17 mouse cellular contexts compared by ENCODE assay signal in genomic region chr3:136742258-136743057, GRCm38 (mm10).
A peak's percentile ranks its signal among the peaks of the same experiment; 100 is the strongest.
DNase-seq lines count a peak whose midpoint lies in the region; ATAC-seq and TF ChIP-seq lines count a peak whose summit lies in the region.
"Had no signal": no experiment of that assay in that cellular context is flagged by ENCODE, and none has a peak within 500 bp of the region (broad histone marks: within the 10 kb centered on the region; RNA-seq: fewer than 3 reads in every experiment).

No protein-coding gene starts in this region.

- H3K27ac ChIP-seq in lung, embryonic 15.5 days, result peak overlapping the region; percentile 7; the same call in 1 of the 2 replicates
- peak overlapping the region; percentile 88 for H3K27ac ChIP-seq in MEL (ENCODE audit: control insufficient read depth, low read depth, low read length)
- no peak overlapping the region for H3K27ac ChIP-seq in embryonic facial prominence, embryonic 10.5 days (replicated peaks)
- no peak overlapping the region for H3K27ac ChIP-seq in cerebellum, adult 2 months (ENCODE audit: insufficient read depth, low read length)
- H3K27ac ChIP-seq: hindbrain, postnatal 0 days; kidney, embryonic 15.5 days; limb, embryonic 12.5 days; neural tube, embryonic 15.5 days; stomach, embryonic 15.5 days had no signal

- TF ChIP-seq RAD21 in MEL (IDR thresholded peaks at IDR 0.05; ENCODE audit: low read depth, low read length), result no peak

- H3K27me3 ChIP-seq in lung, embryonic 15.5 days, result no peaks in the 10 kb centered on the region
- no peaks in the 10 kb centered on the region for H3K27me3 ChIP-seq in MEL (ENCODE audit: control insufficient read depth in 1 of 2, insufficient read depth in 2 of 2, low read length in 2 of 2)
- H3K27me3 ChIP-seq in embryonic facial prominence, embryonic 10.5 days (replicated peaks; ENCODE audit: low read depth, poor library complexity, severe bottlenecking), result no peaks in the 10 kb centered on the region
- no peaks in the 10 kb centered on the region for H3K27me3 ChIP-seq in cerebellum, adult 2 months (ENCODE audit: control insufficient read depth, insufficient read depth, low read length)
- H3K27me3 ChIP-seq: kidney, embryonic 15.5 days; limb, embryonic 12.5 days; neural tube, embryonic 15.5 days; stomach, embryonic 15.5 days had no signal

- no peak overlapping the region for H3K4me2 ChIP-seq in lung, embryonic 15.5 days
- H3K4me2 ChIP-seq: kidney, embryonic 15.5 days; limb, embryonic 12.5 days; neural tube, embryonic 15.5 days; stomach, embryonic 15.5 days had no signal

- peak; percentile 54 to 74; a peak in 3 of 4 replicates for TF ChIP-seq EP300 in MEL (IDR thresholded peaks at IDR 0.05; ENCODE audit: low read depth in 1 of 2, low read length in 2 of 2)

- H3K9ac ChIP-seq in lung, embryonic 15.5 days, result no peak overlapping the region
- H3K9ac ChIP-seq in MEL (ENCODE audit: control insufficient read depth, low read depth, low read length, poor library complexity, severe bottlenecking), result 0 out of 2 replicates have a peak overlapping the region, but pooled peaks have one; percentile 33
- H3K9ac ChIP-seq: kidney, embryonic 15.5 days; limb, embryonic 12.5 days; neural tube, embryonic 15.5 days; stomach, embryonic 15.5 days had no signal

- H3K36me3 ChIP-seq in lung, embryonic 15.5 days, result no peaks in the 10 kb centered on the region
- peaks cover 0 to 24% of the 10 kb centered on the region in 2 experiments; a peak in 2 of 4 replicates for H3K36me3 ChIP-seq in MEL (ENCODE audit: control insufficient read depth in 1 of 2, insufficient read depth in 2 of 2, low read length in 2 of 2)
- H3K36me3 ChIP-seq in embryonic facial prominence, embryonic 10.5 days (replicated peaks), result no peaks in the 10 kb centered on the region
- H3K36me3 ChIP-seq: kidney, embryonic 15.5 days; limb, embryonic 12.5 days; neural tube, embryonic 15.5 days; stomach, embryonic 15.5 days had no signal

- H3K4me1 ChIP-seq in lung, embryonic 15.5 days, result peaks cover 29% of the 10 kb centered on the region
- peaks cover 9 to 22% of the 10 kb centered on the region in 2 experiments for H3K4me1 ChIP-seq in MEL (ENCODE audit: control insufficient read depth in 1 of 2, insufficient read depth in 2 of 2, low read length in 2 of 2)
- H3K4me1 ChIP-seq in embryonic facial prominence, embryonic 10.5 days, result peaks cover 12% of the 10 kb centered on the region
- peaks cover 25% of the 10 kb centered on the region for H3K4me1 ChIP-seq in cerebellum, adult 2 months (ENCODE audit: control insufficient read depth, insufficient read depth, low read length)
- H3K4me1 ChIP-seq: kidney, embryonic 15.5 days; stomach, embryonic 15.5 days had no signal

- TF ChIP-seq CTCF in MEL (IDR thresholded peaks at IDR 0.05 in 2 of 3, conservative IDR thresholded peaks at IDR 0.05 in 1 of 3; ENCODE audit: control insufficient read depth in 1 of 3, insufficient read depth in 1 of 3, low read depth in 2 of 3, low read length in 3 of 3, poor library complexity in 1 of 3, severe bottlenecking in 1 of 3), result no peak
- no peak for TF ChIP-seq CTCF in cerebellum, adult 2 months (IDR thresholded peaks at IDR 0.05; ENCODE audit: borderline replicate concordance, insufficient read depth, low read depth, low read length)

- peaks cover 7% of the 10 kb centered on the region; the same call in 1 of the 2 replicates for H3K79me2 ChIP-seq in MEL (ENCODE audit: control insufficient read depth, insufficient read depth, low read length, poor library complexity)

- WGBS in lung, embryonic 15.5 days, result 62% methylated on average over 9 of the region's 9 CpGs
- 86% methylated on average over 9 of the region's 9 CpGs for WGBS in embryonic facial prominence, embryonic 10.5 days
- WGBS in cerebellum, adult 2 months, result 72% methylated on average over 9 of the region's 9 CpGs

- no peak for ATAC-seq in lung, embryonic 15.5 days (ENCODE audit: borderline replicate concordance, extremely low read depth, low FRiP score, low TSS enrichment)
- ATAC-seq in megakaryocyte, adult 5-6 weeks (ENCODE audit: poor library complexity, severe bottlenecking), result peak; percentile 90
- ATAC-seq: midbrain, embryonic 16.5 days had no signal

- no peaks in the 10 kb centered on the region for H3K9me3 ChIP-seq in lung, embryonic 15.5 days
- no peaks in the 10 kb centered on the region for H3K9me3 ChIP-seq in MEL (replicated peaks; ENCODE audit: insufficient read depth, low read length)
- H3K9me3 ChIP-seq in embryonic facial prominence, embryonic 10.5 days, result no peaks in the 10 kb centered on the region
- H3K9me3 ChIP-seq: kidney, embryonic 15.5 days; limb, embryonic 12.5 days; neural tube, embryonic 15.5 days; stomach, embryonic 15.5 days had no signal

- no peak for DNase-seq in lung, postnatal 4 days
- DNase-seq in B cell, adult 2 months, result peak; percentile 66 to 76
- peak; percentile 84 for DNase-seq in MEL (ENCODE audit: low read depth, low spot score)
- no peak for DNase-seq in embryonic facial prominence, embryonic 10.5 days (ENCODE audit: low spot score)
- DNase-seq in gastrocnemius, adult 8-10 months (ENCODE audit: low spot score in 2 of 2), result no peak
- DNase-seq in cerebellum, adult 2 months, result no peak
- DNase-seq: cerebellum, adult 9-10 months; layer of hippocampus, adult 9-11 months; thymus, postnatal 36 days had no signal

- H3K4me3 ChIP-seq in lung, embryonic 15.5 days, result no peak overlapping the region
- H3K4me3 ChIP-seq in MEL (ENCODE audit: control insufficient read depth in 1 of 2, insufficient read depth in 1 of 2, low read depth in 2 of 2, low read length in 2 of 2), result no peak overlapping the region
- no peak overlapping the region for H3K4me3 ChIP-seq in embryonic facial prominence, embryonic 10.5 days
- no peak overlapping the region for H3K4me3 ChIP-seq in cerebellum, adult 2 months (replicated peaks; ENCODE audit: insufficient read depth, low read depth, low read length)
- H3K4me3 ChIP-seq: kidney, embryonic 15.5 days; limb, embryonic 12.5 days; neural tube, embryonic 15.5 days; stomach, embryonic 15.5 days had no signal

- TF ChIP-seq POLR2A in MEL (IDR thresholded peaks at IDR 0.05; ENCODE audit: control insufficient read depth in 1 of 2, insufficient read depth in 1 of 2, low read depth in 1 of 2, low read length in 2 of 2, poor library complexity in 1 of 2), result no peak
- no peak for TF ChIP-seq POLR2A in cerebellum, adult 2 months (IDR thresholded peaks at IDR 0.05; ENCODE audit: borderline replicate concordance, insufficient read depth, low read length)

TF ChIP-seq in MEL, 35 proteins besides CTCF, POLR2A, EP300 and RAD21:
- TF ChIP-seq TBP (IDR thresholded peaks at IDR 0.05; ENCODE audit: low read depth, low read length) (peak; percentile 85), MAZ (IDR thresholded peaks at IDR 0.05; ENCODE audit: low read depth, low read length) (no peak), GATA1 (IDR thresholded peaks at IDR 0.05; ENCODE audit: low read depth, low read length) (peak; percentile 86), MYC (IDR thresholded peaks at IDR 0.05; ENCODE audit: low read depth, low read length) (peak; percentile 31; the same call in 1 of the 2 replicates), ZC3H11A (IDR thresholded peaks at IDR 0.05; ENCODE audit: low read depth, low read length) (no peak), HCFC1 (IDR thresholded peaks at IDR 0.05; ENCODE audit: low read depth, low read length) (no peak), POLR2AphosphoS5 (IDR thresholded peaks at IDR 0.05; ENCODE audit: borderline replicate concordance, low read depth, low read length) (no peak), TCF12 (IDR thresholded peaks at IDR 0.05; ENCODE audit: low read depth, low read length) (peak; percentile 57), MYB (IDR thresholded peaks at IDR 0.05; ENCODE audit: low read depth, low read length) (no peak), ETS1 (IDR thresholded peaks at IDR 0.05; ENCODE audit: low read depth, low read length) (peak; percentile 82), ZMIZ1 (IDR thresholded peaks at IDR 0.05; ENCODE audit: low read depth, low read length) (no peak), USF1 (IDR thresholded peaks at IDR 0.05; ENCODE audit: low read depth, low read length) (peak; percentile 40; the same call in 1 of the 2 replicates), SIN3A (IDR thresholded peaks at IDR 0.05; ENCODE audit: low read length) (peak; percentile 80), ELF1 (IDR thresholded peaks at IDR 0.05; ENCODE audit: low read depth, low read length) (no peak), USF2 (IDR thresholded peaks at IDR 0.05; ENCODE audit: borderline replicate concordance in 1 of 2, insufficient read depth in 1 of 2, low read depth in 1 of 2, low read length in 2 of 2) (no peak), RCOR1 (IDR thresholded peaks at IDR 0.05; ENCODE audit: low read depth, low read length) (peak; percentile 11; the same call in 1 of the 2 replicates), MXI1 (IDR thresholded peaks at IDR 0.05; ENCODE audit: low read depth, low read length) (no peak)

Comparison
In these comparisons a context has a peak if more than half of its experiments do, and no peak if none do; other contexts are left out.
1. H3K27ac ChIP-seq: peak in lung, embryonic 15.5 days (single experiment) and MEL (single experiment); none in embryonic facial prominence, embryonic 10.5 days (single experiment) and cerebellum, adult 2 months (single experiment).
2. DNase-seq: peak in B cell, adult 2 months (2 of 2) and MEL (single experiment); none in lung, postnatal 4 days (0 of 2), embryonic facial prominence, embryonic 10.5 days (single experiment), gastrocnemius, adult 8-10 months (0 of 2) and cerebellum, adult 2 months (0 of 2).